Mouse (Mus musculus) thymus, postnatal 36 days (tissue): ENCODE data around the gene C5ar2.
"Not testable (repeated sequence)": the region's sequence is repeated elsewhere in the genome, so short reads cannot be mapped to it uniquely, and the experiment has no call there.

ENCODE experiments used
- DNase-seq, 2 experiments: peaks; one replicate each; pipeline ENCODE4 v3.0.0; 2022; ENCODE audit warnings: mixed read lengths in 2 of 2

C5ar2 gene

GRCm38 (mm10) chr7:16255963-16256362 is 12.0 kb upstream of the C5ar2 start:
- DNase-seq: not testable (repeated sequence)

GRCm38 (mm10) chr7:16254195-16254594 is 10.2 kb upstream of the C5ar2 start:
- no peak for DNase-seq

GRCm38 (mm10) chr7:16250687-16251086 is 6.7 kb upstream of the C5ar2 start:
- no peak for DNase-seq

GRCm38 (mm10) chr7:16245958-16246357 is 2.0 kb upstream of the C5ar2 start:
- no peak for DNase-seq

- DNase-seq: no peak
Measured at GRCm38 (mm10) chr7:16242198-16242597, 1.8 kb downstream of the C5ar2 start.

GRCm38 (mm10) chr7:16241787-16242186 is 2.2 kb downstream of the C5ar2 start:
- DNase-seq: no peak

GRCm38 (mm10) chr7:16240978-16241303 is 3.0 kb downstream of the C5ar2 start:
- no peak for DNase-seq

- no peak for DNase-seq
Measured at GRCm38 (mm10) chr7:16240281-16240977, 3.5 kb downstream of the C5ar2 start.

- no peak for DNase-seq
Measured at GRCm38 (mm10) chr7:16239554-16239997, 4.4 kb downstream of the C5ar2 start.

- DNase-seq: no peak
Measured at GRCm38 (mm10) chr7:16229869-16230268, 14.1 kb downstream of the C5ar2 start.

GRCm38 (mm10) chr7:16221582-16222272 is 22.2 kb downstream of the C5ar2 start, which contains the start of gene Dhx34:
Gene Dhx34 (minus strand): TSS chr7:16222037.
- DNase-seq: peak; percentile 96

- DNase-seq: no peak
Measured at GRCm38 (mm10) chr7:16213986-16214385, 30.0 kb downstream of the C5ar2 start.

- no peak for DNase-seq
Measured at GRCm38 (mm10) chr7:16213196-16213595, 30.8 kb downstream of the C5ar2 start.

- DNase-seq: no peak
Measured at GRCm38 (mm10) chr7:16210862-16211365, 33.0 kb downstream of the C5ar2 start.

- no peak for DNase-seq
Measured at GRCm38 (mm10) chr7:16208781-16209665, 34.9 kb downstream of the C5ar2 start.

- peak in 1 of 2 experiments; percentile 54 for DNase-seq
Measured at GRCm38 (mm10) chr7:16207496-16207895, 36.5 kb downstream of the C5ar2 start.

- DNase-seq: peak; percentile 71 to 87
Measured at GRCm38 (mm10) chr7:16207076-16207475, 36.9 kb downstream of the C5ar2 start.

- DNase-seq: no peak
Measured at GRCm38 (mm10) chr7:16204791-16205190, 39.2 kb downstream of the C5ar2 start.

GRCm38 (mm10) chr7:16203505-16203903 is 40.5 kb downstream of the C5ar2 start:
- DNase-seq: no peak

GRCm38 (mm10) chr7:16202756-16203504 is 41.0 kb downstream of the C5ar2 start:
- DNase-seq: no peak

- DNase-seq: peak; percentile 69 to 82
Measured at GRCm38 (mm10) chr7:16201136-16201535, 42.8 kb downstream of the C5ar2 start.

GRCm38 (mm10) chr7:16198540-16198939 is 45.4 kb downstream of the C5ar2 start:
- peak; percentile 44 to 62 for DNase-seq
